Mouse (Mus musculus) G1E (cell line): ENCODE data around the gene Slc25a12.

Experiments used
- CTCF ChIP-seq: IDR thresholded peaks from 2 replicates; pipeline ENCODE4 v1.5.1; 2012; ENCODE audit warnings: low read depth, low read length, inconsistent platforms, mixed read lengths
- GATA1 ChIP-seq: IDR thresholded peaks from 2 replicates; pipeline ENCODE4 v1.6.1; 2012; ENCODE audit warnings: borderline replicate concordance, low read length, inconsistent platforms, mixed read lengths
- TAL1 ChIP-seq: conservative IDR thresholded peaks from 2 replicates; pipeline ENCODE4 v1.6.1; 2012; ENCODE audit warnings: low read depth, low read length, inconsistent platforms, mixed read lengths

- TF ChIP-seq CTCF (no peak), TAL1 (no peak), GATA1 (no peak)
These were observed 124.4 kb downstream of the Slc25a12 start for GRCm38 (mm10) chr2:71243058-71243672.
